Mouse (Mus musculus) embryo, embryonic 11 days (tissue): ENCODE data around the gene Filip1l.
A peak's percentile ranks its signal among the peaks of the same experiment; 100 is the strongest.

Experiments used
- DNase-seq: peaks from one replicate; pipeline ENCODE4 v3.0.0-alpha.2; 2015

Filip1l gene

GRCm38 (mm10) chr16:57352751-57353150 is at the start of gene Filip1l:
Filip1l (plus strand) TSS chr16:57353093.
- no peak for DNase-seq

GRCm38 (mm10) chr16:57303716-57304115 is 49.2 kb upstream of the Filip1l start:
- DNase-seq, result peak; percentile 74

- DNase-seq, result no peak
Measured at GRCm38 (mm10) chr16:57305463-57305862, 47.4 kb upstream of the Filip1l start.

- DNase-seq, result no peak
Measured at GRCm38 (mm10) chr16:57312130-57312529, 40.8 kb upstream of the Filip1l start.

GRCm38 (mm10) chr16:57313487-57313886 is 39.4 kb upstream of the Filip1l start:
- no peak for DNase-seq

GRCm38 (mm10) chr16:57314236-57314635 is 38.7 kb upstream of the Filip1l start:
- DNase-seq, result no peak

GRCm38 (mm10) chr16:57315026-57315425 is 37.9 kb upstream of the Filip1l start:
- DNase-seq, result no peak

GRCm38 (mm10) chr16:57317127-57317526 is 35.8 kb upstream of the Filip1l start:
- no peak for DNase-seq

- DNase-seq, result no peak
Measured at GRCm38 (mm10) chr16:57317882-57318636, 34.8 kb upstream of the Filip1l start.

- DNase-seq, result no peak
Measured at GRCm38 (mm10) chr16:57318637-57319125, 34.2 kb upstream of the Filip1l start.

- peak; percentile 42 for DNase-seq
Measured at GRCm38 (mm10) chr16:57319284-57320124, 33.4 kb upstream of the Filip1l start.

- DNase-seq, result no peak
Measured at GRCm38 (mm10) chr16:57326996-57327395, 25.9 kb upstream of the Filip1l start.

GRCm38 (mm10) chr16:57329028-57329427 is 23.9 kb upstream of the Filip1l start:
- DNase-seq, result no peak

- no peak for DNase-seq
Measured at GRCm38 (mm10) chr16:57330111-57330510, 22.8 kb upstream of the Filip1l start.

GRCm38 (mm10) chr16:57332301-57332700 is 20.6 kb upstream of the Filip1l start:
- no peak for DNase-seq

GRCm38 (mm10) chr16:57336770-57337423 is 16.0 kb upstream of the Filip1l start:
- DNase-seq, result no peak

- no peak for DNase-seq
Measured at GRCm38 (mm10) chr16:57339765-57340612, 12.9 kb upstream of the Filip1l start.

GRCm38 (mm10) chr16:57340613-57340898 is 12.3 kb upstream of the Filip1l start:
- DNase-seq, result no peak

GRCm38 (mm10) chr16:57346258-57346657 is 6.6 kb upstream of the Filip1l start:
- DNase-seq, result no peak

GRCm38 (mm10) chr16:57349039-57349438 is 3.9 kb upstream of the Filip1l start:
- DNase-seq, result no peak

- DNase-seq, result no peak
Measured at GRCm38 (mm10) chr16:57349689-57350088, 3.2 kb upstream of the Filip1l start.

GRCm38 (mm10) chr16:57353166-57353721 is 351 bp downstream of the Filip1l start:
- DNase-seq, result no peak
